Mouse (Mus musculus): Measurements from ENCODE around the gene Akap11.
A peak's percentile ranks its signal among the peaks of the same experiment; 100 is the strongest.

DNA sequence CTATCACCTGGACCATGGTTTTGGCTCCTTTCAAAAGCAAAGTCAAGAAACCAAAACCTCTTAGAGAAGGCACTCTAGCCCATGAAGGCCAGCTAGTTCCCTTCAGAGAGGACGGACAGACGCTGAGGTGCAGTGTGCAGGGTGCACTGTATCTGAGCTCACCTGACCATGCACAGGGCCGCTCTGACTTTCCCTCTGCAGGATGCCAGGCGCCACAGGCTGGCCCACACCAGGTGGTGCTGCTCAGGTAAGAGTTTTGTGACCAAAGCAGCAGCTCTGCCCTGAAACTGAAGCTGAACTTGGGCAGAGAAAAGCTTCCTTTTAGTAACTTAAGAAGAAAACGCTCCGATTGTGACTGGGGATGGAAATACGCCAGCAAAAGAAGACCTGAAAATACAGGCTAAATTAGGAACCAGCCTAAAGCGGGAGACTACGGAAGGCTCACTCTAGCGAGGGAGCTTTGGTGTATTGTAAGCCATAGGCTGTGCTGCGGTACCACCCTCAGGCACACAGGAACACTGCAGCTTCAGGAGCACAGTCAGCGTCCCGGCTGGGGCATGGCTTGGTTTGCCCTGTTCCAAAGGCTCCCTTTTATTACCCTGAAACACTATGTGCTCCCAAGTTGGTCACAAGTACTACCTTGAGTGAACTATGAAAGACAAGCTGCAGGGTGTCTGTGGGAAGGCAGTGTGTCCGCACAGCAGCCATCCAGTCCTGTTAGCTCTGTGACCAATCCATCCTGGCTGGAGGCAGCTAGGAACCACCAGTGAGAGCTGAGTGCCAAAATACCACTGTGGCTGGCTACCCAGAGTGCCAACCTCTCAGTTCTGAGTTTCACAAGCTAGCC, 54.0 kb downstream of the Akap11 start:
- TF ChIP-seq POLR2A (IDR thresholded peaks at IDR 0.05; ENCODE audit: borderline replicate concordance, low read depth, low read length) (no peak), CTCF (IDR thresholded peaks at IDR 0.05; ENCODE audit: low read depth, low read length) (peak; percentile 40; the same call in 1 of the 2 replicates)
